Mouse (Mus musculus): ENCODE results near the gene Smarca4. TPM values are rescaled to one million over a fixed set of nuclear protein-coding genes. Genes with fewer than 3 reads are reported as not detected.

Gene Smarca4
- polyA plus RNA-seq, 1 experiment = 56.6 TPM

- peak; percentile 83 for DNase-seq (ENCODE audit: low spot score)
Measured at GRCm38 (mm10) chr9:21723377-21724146, 107.6 kb downstream of the Smarca4 start, which contains the start of gene Ldlr. Ldlr (plus strand) TSS chr9:21723483.

DNA sequence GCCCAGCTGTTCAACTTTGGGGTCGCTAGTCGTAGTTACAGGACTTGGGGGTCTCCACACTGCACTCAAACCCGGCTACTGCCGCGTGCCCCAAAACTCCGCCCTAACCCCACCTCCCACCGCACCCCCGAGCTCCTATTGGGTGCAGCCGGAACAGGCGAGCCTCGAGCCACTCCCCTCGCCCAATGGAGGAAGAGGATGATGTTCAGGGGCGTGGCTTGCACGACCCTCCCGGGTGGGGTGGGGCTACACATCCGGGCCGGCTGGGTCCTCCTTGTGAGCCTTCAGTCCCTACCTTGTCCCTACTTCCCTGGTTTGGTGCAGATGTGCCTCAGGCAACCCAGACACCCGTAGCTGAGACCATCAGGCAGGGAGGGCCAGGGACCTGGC is 108.2 kb downstream of the Smarca4 start:
- DNase-seq (ENCODE audit: low spot score) = peak; percentile 77

DNA sequence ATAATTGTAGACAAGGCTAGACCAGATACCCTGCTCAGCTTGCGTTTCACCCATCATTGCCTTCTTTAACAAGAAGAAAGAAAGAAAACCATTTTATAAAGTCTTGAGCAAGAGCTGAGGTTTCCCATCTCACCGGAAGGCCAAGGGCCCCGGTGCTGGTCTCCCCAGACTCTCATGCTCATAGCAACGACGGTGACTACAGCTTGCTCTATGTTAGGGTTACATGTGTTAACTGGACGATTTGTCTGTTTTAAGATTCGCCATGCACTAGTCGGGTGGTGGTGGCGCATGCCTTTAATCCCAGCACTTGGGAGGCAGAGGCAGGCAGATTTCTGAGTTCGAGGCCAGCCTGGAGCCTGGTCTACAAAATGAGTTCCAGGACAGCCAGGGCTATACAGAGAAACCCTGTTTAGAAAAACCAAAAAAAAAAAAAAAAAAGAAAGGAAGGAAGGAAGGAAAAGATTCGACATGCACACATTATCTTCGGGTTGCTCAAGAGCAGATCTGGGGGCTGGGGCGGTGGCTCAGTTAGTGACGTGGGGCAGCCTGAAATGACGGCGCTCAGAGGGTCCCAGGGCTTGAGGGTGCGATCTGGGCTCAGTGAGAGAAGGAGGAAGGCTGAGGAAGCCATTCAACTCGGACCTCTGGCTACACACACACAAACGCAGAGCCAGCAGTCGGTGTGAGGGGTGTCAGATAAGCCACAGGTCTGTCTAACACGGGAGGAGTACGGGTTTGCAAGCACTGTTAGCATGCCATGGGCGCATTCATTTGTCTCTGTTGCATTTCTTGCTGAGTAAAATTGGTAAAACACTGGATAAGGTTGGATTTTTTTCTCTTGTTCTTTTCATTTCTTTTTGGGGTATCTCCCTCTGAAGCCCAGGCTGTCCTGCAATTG is 109.5 kb downstream of the Smarca4 start:
- DNase-seq (ENCODE audit: low spot score) = no peak

DNA sequence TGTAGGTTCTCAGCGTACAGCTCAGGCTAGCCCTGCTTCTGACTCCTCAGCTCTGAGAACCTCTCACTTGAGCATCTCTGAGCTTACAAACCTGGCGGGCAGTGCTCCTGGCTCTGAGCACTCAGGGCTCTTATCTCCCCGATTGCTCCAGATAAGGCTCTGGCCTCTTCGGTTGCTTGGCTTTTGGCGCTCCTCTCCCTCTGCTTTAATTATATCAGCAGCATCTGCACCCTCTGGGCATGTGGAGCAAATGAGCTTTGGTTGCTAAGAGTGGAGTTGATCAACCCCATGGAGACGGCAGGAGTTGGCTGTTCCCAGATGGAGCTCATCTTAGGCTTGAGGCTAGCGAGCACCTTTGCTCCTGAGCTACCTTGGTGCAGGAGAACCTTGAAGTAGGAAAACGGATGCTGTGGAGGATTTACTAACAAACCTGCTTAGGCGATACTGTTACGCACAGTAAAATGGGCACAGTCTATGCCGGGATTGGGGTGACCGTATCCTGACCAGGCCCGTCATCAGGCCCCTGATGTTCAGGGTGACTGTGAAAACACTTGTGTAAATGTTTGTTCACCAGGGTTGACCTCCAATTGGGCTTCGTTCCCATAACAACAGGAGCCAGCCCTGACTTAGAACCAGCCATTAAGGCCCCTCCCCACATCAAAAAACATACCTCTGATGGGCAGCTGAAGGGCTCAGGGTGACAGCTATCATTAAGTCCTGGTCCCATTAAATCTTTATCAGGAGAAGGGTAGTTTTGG is 110.4 kb downstream of the Smarca4 start:
- no peak for DNase-seq (ENCODE audit: low spot score)

DNA sequence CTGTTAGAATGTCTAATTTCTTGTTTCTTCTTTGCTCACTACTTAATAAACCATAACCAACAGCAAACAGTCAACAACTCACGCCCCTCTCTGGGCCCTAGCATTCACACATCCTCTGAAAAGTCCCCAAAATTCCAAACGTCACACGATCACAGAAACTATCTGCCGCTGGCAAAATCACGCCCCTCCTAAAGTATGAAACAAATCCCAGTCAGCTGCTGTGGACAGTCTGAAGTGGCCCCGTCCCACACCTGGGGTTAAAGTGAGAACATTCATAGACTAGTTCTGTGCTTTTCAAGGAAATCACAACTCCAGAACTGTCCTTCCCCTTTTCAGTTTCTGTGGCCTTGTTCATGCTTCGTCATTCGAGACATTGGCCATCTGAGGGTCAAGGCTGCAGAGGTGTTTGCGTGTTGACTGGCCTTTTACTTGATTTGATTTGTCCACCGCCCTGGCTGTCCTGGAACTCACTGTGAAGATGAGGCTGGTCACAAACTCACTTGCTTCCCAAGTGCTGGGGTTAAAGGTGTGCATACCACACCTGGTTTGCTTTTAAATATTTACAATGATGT is 112.4 kb downstream of the Smarca4 start:
- no peak for DNase-seq (ENCODE audit: low spot score)

- no peak for DNase-seq (ENCODE audit: low spot score)
Measured at GRCm38 (mm10) chr9:21729264-21729663, 113.3 kb downstream of the Smarca4 start.

GRCm38 (mm10) chr9:21732288-21732687 is 116.3 kb downstream of the Smarca4 start:
- no peak for DNase-seq (ENCODE audit: low spot score)

DNA sequence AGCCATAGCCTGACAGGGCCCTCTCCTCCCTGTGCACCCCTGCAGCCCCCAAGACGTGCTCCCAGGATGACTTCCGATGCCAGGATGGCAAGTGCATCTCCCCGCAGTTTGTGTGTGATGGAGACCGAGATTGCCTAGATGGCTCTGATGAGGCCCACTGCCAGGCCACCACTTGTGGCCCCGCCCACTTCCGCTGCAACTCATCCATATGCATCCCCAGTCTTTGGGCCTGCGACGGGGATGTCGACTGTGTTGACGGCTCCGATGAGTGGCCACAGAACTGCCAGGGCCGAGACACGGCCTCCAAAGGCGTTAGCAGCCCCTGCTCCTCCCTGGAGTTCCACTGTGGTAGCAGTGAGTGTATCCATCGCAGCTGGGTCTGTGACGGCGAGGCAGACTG is 117.5 kb downstream of the Smarca4 start:
- DNase-seq (ENCODE audit: low spot score) = no peak

- DNase-seq (ENCODE audit: low spot score) = no peak
Measured at GRCm38 (mm10) chr9:21733989-21734388, 118.0 kb downstream of the Smarca4 start.

DNA sequence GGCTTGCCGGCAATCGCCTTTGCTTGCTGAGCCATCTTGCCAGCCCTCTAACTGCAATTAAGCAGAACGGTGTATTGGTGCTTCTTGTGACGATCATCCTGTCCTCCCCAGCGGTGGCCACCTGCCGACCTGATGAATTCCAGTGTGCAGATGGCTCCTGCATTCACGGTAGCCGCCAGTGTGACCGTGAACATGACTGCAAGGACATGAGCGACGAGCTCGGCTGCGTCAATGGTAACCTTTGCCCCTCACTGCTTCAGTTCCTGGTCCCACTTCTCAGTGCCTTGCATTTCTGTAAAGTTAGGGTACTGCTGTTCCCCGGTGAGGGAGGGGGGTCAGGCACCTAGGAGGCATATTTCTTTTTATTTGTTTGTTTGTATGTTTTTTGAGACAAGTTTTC is 119.2 kb downstream of the Smarca4 start:
- no peak for DNase-seq (ENCODE audit: low spot score)

- no peak for DNase-seq (ENCODE audit: low spot score)
Measured at GRCm38 (mm10) chr9:21736580-21736979, 120.6 kb downstream of the Smarca4 start.

DNA sequence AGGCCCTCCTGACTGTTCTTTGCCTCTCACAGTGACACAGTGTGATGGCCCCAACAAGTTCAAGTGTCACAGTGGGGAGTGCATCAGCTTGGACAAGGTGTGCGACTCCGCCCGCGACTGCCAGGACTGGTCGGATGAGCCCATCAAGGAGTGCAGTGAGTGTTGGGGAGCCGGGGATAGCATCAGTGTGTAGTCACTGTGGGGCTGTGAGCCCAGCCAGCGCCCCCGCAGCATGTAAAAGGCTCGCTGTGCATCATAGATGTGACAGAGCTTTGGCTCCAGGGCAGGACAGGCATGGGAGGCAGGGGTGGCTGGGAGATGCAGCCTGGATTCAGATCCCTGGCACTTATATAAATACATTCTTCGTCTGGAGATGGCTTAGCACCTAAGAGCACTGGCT is 121.2 kb downstream of the Smarca4 start:
- DNase-seq (ENCODE audit: low spot score) = no peak

GRCm38 (mm10) chr9:21738776-21739175 is 122.8 kb downstream of the Smarca4 start:
- no peak for DNase-seq (ENCODE audit: low spot score)

- no peak for DNase-seq (ENCODE audit: low spot score)
Measured at GRCm38 (mm10) chr9:21740427-21740826, 124.5 kb downstream of the Smarca4 start.

- no peak for DNase-seq (ENCODE audit: low spot score)
Measured at GRCm38 (mm10) chr9:21741514-21741913, 125.5 kb downstream of the Smarca4 start.

DNA sequence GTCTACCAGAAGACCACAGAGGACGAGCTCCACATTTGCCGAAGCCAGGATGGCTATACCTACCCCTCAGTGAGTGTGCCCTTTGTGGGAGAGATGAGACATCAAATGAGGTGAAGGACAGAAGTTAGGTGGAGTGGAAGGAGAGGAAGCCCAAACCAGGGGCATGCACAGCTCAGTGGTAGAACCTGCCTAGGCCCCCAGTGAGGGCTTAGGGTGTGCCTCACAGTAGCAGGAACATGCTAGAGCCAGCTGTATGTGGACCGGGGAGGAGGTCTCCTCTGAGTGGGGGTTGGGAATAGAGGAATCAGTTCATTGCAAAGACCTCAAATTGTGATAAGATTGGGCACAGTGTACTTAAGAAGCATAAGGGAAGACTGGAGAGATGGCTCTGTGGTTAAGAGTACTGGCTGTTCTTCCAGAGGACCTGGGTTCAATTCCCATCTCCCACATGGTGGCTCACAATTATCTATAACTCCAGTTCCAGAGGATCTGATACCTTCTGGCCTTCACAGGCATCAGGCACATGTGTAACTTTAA is 131.3 kb downstream of the Smarca4 start:
- no peak for DNase-seq (ENCODE audit: low spot score)

DNA sequence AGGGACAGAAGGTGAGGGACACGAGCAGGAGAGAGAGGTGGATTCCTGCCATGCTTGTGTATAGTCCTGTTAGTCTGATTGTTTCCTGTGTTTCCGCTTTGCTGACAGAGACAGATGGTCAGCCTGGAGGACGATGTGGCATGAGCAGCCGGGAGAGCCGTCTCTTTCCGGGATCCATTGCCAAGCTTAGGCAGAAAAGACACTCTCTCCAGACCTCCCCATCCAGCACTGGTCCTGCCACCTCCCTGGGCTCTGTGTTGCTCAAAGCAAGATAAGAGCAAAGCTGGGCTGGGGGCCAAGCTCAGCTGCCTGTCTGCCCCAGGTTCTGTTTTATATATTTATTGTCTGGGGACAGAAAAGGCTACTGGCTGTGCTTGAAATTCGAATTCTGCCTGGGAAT is 132.1 kb downstream of the Smarca4 start:
- DNase-seq (ENCODE audit: low spot score) = no peak

- DNase-seq (ENCODE audit: low spot score) = no peak
Measured at GRCm38 (mm10) chr9:21748491-21748890, 132.5 kb downstream of the Smarca4 start.

- no peak for DNase-seq (ENCODE audit: low spot score)
Measured at GRCm38 (mm10) chr9:21749382-21750118, 133.6 kb downstream of the Smarca4 start.

DNA sequence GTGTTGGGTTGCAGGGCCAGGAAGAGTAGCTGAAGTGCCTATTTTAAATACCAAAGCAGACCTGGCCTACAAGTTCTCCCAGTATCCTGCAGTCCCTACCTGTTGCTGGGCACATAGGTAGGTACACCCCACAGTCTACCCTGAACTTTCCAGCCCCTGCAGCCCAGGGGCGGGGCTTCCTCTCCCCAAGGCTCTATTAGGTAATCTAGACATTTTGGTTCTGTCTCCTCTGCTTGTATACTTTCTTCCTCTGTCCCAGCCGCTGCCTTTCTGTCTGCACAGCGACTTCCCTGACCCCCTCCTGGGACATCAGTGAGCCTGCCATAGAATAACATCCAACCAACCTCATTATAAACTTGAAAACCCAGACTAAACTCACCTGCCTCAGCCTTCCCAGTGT is 134.4 kb downstream of the Smarca4 start:
- no peak for DNase-seq (ENCODE audit: low spot score)

- DNase-seq (ENCODE audit: low spot score) = no peak
Measured at GRCm38 (mm10) chr9:21751347-21751746, 135.4 kb downstream of the Smarca4 start.
